Mouse (Mus musculus) heart, postnatal 0 days (tissue): ENCODE measurements around the gene Lamtor3.

Source experiments
- CTCF ChIP-seq: IDR thresholded peaks from 2 replicates; pipeline ENCODE4 v1.5.1; 2016; ENCODE audit warnings: antibody characterized with exemption, control low read depth, low read depth
- EP300 ChIP-seq: IDR thresholded peaks from 2 replicates; pipeline ENCODE4 v1.6.1; 2016; ENCODE audit warnings: antibody characterized with exemption, low read depth

DNA sequence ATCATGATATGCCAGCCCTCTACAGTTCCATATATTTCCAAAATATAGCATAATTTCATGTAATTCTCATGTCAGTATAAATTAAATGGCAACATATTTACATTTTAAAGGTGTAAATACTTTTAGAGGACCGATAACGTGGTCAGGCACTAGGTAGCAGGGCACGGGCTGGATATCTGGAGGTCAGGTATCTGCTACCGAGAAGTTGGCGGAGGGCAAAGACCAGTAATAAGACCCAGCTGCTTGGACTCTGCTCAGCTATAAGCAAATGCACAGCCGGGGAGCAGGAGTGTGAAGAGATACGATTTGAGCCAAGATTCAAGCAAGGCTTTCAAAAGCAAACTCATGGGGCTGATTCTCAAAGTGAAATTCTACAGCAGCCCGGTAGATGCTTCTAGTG, 56.0 kb downstream of the Lamtor3 start:
- TF ChIP-seq CTCF = no peak
- TF ChIP-seq EP300 = no peak
